Mouse (Mus musculus) C2C12 (cell line): ENCODE measurements around the gene Gm5114. TPM values are rescaled to one million over a fixed set of nuclear protein-coding genes. Genes with fewer than 3 reads are reported as not detected.
"Not testable (repeated sequence)": the region's sequence is repeated elsewhere in the genome, so short reads cannot be mapped to it uniquely, and the experiment has no call there.

Experiments
- H3K27me3 ChIP-seq: one replicate; pipeline ENCODE4 v1.6.1; 2011; ENCODE audit not compliant: control insufficient read depth, insufficient read depth, insufficient read length
- H3K36me3 ChIP-seq: one replicate; pipeline ENCODE4 v1.6.1; 2011; ENCODE audit not compliant: control insufficient read depth, insufficient read depth
- H3K4me3 ChIP-seq: one replicate; pipeline ENCODE4 v1.5.1; 2011; ENCODE audit warnings: mild to moderate bottlenecking, control low read depth; ENCODE audit not compliant: poor library complexity, insufficient read depth, severe bottlenecking
- H3K79me2 ChIP-seq: one replicate; pipeline ENCODE4 v1.6.1; 2011; ENCODE audit not compliant: control insufficient read depth, insufficient read depth
- H3K79me3 ChIP-seq: one replicate; pipeline ENCODE4 v1.6.1; 2011; ENCODE audit warnings: low read depth, control low read depth
- H3ac ChIP-seq: one replicate; pipeline ENCODE3; 2011; ENCODE audit warnings: low read depth; ENCODE audit not compliant: control insufficient read depth, insufficient read length
- CEBPB ChIP-seq: IDR thresholded peaks from one replicate; pipeline ENCODE4 v1.6.1; 2011; ENCODE audit warnings: low read depth, mild to moderate bottlenecking, control low read depth, moderate library complexity
- CTCF ChIP-seq: IDR thresholded peaks from one replicate; pipeline ENCODE4 v1.5.1; 2011; ENCODE audit not compliant: control insufficient read depth, insufficient read depth, insufficient read length
- FOSL1 ChIP-seq: IDR thresholded peaks from one replicate; pipeline ENCODE4 v1.8.0; 2011; ENCODE audit warnings: mild to moderate bottlenecking, low read length; ENCODE audit not compliant: poor library complexity, insufficient read depth, severe bottlenecking
- MAX ChIP-seq: IDR thresholded peaks from one replicate; pipeline ENCODE4 v1.6.1; 2011; ENCODE audit warnings: mild to moderate bottlenecking, control low read depth
- MYOD1 ChIP-seq: IDR thresholded peaks from one replicate; pipeline ENCODE4 v1.6.1; 2011; ENCODE audit warnings: low read depth; ENCODE audit not compliant: control insufficient read depth, insufficient read length
- MYOG ChIP-seq: IDR thresholded peaks from one replicate; pipeline ENCODE4 v1.6.1; 2011; ENCODE audit not compliant: control insufficient read depth, insufficient read length; ENCODE audit errors: extremely low read depth
- USF1 ChIP-seq: IDR thresholded peaks from one replicate; pipeline ENCODE4 v1.6.1; 2011; ENCODE audit warnings: low read depth, mild to moderate bottlenecking, control low read depth, moderate library complexity
- long read RNA-seq, 2 experiments: library from polyadenylated mRNA; unstranded; transcript quantifications; one replicate each; pipeline ENCODE4 v2.0.0; 2019 to 2020
- microRNA-seq: library from miRNA; unstranded; fragments of <30 nt; microRNA quantifications from one replicate; pipeline ENCODE4, GENCODE M21; 2019; ENCODE audit warnings: borderline microRNAs expressed
- polyA plus RNA-seq: library from polyadenylated mRNA; unstranded; fragments of >200 nt; fragmentation: generic; extraction: Trizol; gene quantifications from one replicate; pipeline ENCODE4 v1.2.1, GENCODE M21; 2012; ENCODE audit warnings: missing spikeins

The Gm5114 gene
- polyA plus RNA-seq = not detected
- long read RNA-seq, experiment 1 = 0 reads
- long read RNA-seq, experiment 2 = 0 reads

DNA sequence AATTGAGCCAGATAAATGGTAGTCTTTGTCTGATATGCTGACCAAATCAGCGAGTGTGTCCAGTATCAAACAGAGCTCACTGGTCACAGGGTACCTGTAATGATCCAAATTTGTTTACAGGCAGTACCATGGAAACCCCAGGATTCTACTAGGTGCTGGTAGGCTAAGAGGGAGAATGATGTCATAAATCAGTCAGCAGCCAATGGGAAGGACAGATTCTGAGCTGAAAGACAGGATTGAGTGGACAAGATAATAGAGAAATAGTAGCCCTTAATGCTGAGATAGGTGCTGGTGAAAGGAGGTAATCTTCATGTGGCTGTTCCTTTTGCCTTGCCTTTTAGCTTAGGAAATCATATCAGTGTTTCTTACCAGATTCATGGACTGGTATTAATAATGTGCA is at the start of gene Gm5114:
Gm5114 (minus strand) TSS at position 101 of the 400 bp plus-strand sequence.
- not testable (repeated sequence) for H3K79me2 ChIP-seq, H3K27me3 ChIP-seq, H3K36me3 ChIP-seq, H3K4me3 ChIP-seq, H3K79me3 ChIP-seq, H3ac ChIP-seq

DNA sequence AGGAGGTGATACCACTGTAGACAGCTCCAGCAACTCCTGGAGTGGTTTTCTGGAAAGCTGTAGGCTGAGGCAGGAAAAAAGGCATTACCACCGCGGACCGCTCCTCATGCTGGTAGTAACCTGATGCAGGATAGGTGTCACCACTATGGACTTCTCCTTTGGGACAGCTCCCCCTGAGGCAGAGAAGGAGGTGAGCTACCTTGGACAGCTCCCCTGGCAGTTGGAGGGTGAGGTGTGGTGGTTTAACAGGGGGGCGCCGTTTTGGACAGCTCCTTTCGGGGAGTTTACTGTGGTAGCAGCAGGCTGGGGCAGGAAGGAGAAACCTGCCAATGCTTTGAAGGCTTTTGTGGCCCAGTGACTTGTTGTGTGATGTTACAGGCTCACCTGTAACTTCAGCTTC is 42.8 kb upstream of the Gm5114 start:
- Histone ChIP-seq H3K4me3 (no peak overlapping the region), H3K27me3 (no peaks in the 10 kb centered on the region), H3ac (no peak overlapping the region), H3K79me2 (peaks cover 3% of the 10 kb centered on the region), H3K79me3 (peaks cover 2% of the 10 kb centered on the region), H3K36me3 (no peaks in the 10 kb centered on the region)
- TF ChIP-seq FOSL1 (no peak), USF1 (no peak), CTCF (no peak), MAX (no peak), CEBPB (no peak), MYOG (no peak), MYOD1 (no peak)

DNA sequence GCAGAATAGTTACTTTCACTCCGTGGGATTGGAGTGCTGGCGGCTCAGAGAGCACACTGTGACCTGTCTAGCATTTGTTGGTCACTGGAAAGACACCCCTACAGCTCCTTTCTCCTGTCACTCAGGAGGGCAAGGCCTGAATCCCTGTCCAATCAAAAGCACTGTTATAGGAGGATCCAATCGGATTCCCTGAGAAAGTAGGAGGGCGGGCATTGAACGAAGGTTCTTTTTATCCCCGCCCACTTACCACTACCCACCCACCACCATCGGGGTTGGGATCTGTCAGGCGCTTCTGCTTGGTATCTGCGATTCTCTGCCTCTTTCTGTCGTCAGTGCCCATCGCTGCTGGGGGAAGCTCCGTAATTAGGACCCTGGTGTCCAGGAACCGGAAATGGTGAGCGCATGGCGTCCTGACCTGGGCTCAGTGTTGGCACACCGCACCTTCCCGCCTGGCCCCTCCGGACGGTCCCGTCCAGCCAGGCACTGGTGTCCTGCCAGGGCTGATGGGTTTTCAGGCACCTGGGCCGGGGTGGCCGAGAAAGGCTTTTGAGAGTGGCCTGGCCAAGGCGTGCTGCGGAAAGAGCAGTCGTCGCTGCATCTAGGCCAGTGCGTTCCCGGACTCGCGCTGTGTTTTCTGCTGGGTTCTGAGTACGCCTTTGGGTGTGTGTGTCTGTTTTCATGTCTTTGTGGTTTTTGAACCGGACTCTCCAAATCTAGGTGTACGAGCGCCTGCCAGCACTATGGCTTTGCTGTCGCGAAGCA is 36.5 kb upstream of the Gm5114 start:
- peaks cover 8% of the 10 kb centered on the region for H3K27me3 ChIP-seq
- H3K4me3 ChIP-seq = peak overlapping the region; percentile 50
- H3ac ChIP-seq = peak overlapping the region; percentile 73
- TF ChIP-seq FOSL1 (no peak), MAX (peak; percentile 7), USF1 (no peak), MYOG (no peak), CEBPB (no peak)
- H3K36me3 ChIP-seq = no peaks in the 10 kb centered on the region
- H3K79me3 ChIP-seq = no peaks in the 10 kb centered on the region
- H3K79me2 ChIP-seq = peaks cover 5% of the 10 kb centered on the region

DNA sequence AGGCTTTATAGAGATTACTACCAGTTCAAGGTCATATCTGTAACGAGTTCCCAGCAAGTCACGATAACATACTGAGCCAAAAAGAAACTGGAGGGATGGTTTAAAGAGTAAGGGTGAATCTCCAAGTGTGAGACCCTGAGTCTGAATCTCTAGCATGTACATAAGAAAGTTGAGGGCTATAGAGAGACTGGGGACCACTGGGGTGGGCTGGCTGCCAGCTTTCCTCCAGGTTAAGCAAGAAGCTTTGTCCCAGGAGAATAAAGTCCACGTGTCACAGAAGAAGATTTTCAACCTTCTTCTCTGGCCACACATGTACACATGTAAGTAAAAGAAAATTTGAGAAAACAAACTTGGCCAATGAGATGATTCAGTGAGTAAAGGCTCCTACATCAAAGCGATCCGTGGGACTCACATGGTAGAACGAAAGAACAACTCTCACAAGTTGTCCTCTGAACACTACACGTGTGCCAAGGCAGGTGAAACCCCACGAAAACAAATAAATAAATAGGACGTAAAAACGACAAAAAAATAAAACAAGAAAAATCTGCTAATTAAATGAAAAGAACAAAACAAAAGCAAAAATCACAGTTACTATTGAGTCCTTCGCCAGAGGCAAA is 35.8 kb upstream of the Gm5114 start:
- H3K79me3 ChIP-seq = no peaks in the 10 kb centered on the region
- peak overlapping the region; percentile 50 for H3K4me3 ChIP-seq
- peak overlapping the region; percentile 42 for H3ac ChIP-seq
- peaks cover 5% of the 10 kb centered on the region for H3K79me2 ChIP-seq
- peaks cover 8% of the 10 kb centered on the region for H3K27me3 ChIP-seq
- no peaks in the 10 kb centered on the region for H3K36me3 ChIP-seq
- no peak for TF ChIP-seq CTCF
- TF ChIP-seq CEBPB = no peak
- TF ChIP-seq FOSL1 = no peak
- TF ChIP-seq USF1 = no peak
- TF ChIP-seq MYOG = no peak
- TF ChIP-seq MAX = no peak
- no peak for TF ChIP-seq MYOD1

DNA sequence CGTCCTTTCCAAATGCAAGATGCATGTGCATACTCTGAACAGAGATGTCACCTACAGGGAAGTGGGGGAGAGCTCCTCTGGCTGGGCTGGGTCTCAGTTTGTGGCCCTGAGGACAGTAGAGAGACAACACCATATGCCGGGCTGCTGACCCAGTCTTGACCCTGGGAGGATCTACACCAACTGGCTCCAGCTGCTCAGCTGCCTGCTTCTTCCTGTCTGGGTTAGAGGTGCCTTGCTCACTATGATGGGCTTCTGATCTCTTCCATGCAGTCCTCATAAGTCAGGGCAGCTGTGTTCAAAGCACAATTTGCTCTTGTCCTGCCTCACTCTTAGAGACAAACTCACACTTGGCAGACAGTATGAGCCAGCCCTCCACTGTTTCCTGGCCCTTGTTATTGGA is 28.3 kb upstream of the Gm5114 start:
- no peak for TF ChIP-seq MYOD1
- TF ChIP-seq MAX = no peak
- TF ChIP-seq CTCF = no peak
- TF ChIP-seq FOSL1 = no peak
- TF ChIP-seq USF1 = no peak
- TF ChIP-seq CEBPB = no peak
- no peaks in the 10 kb centered on the region for H3K79me2 ChIP-seq
- H3ac ChIP-seq = no peak overlapping the region
- H3K27me3 ChIP-seq = peaks cover 8% of the 10 kb centered on the region
- H3K79me3 ChIP-seq = no peaks in the 10 kb centered on the region
- H3K4me3 ChIP-seq = no peak overlapping the region
- no peaks in the 10 kb centered on the region for H3K36me3 ChIP-seq

DNA sequence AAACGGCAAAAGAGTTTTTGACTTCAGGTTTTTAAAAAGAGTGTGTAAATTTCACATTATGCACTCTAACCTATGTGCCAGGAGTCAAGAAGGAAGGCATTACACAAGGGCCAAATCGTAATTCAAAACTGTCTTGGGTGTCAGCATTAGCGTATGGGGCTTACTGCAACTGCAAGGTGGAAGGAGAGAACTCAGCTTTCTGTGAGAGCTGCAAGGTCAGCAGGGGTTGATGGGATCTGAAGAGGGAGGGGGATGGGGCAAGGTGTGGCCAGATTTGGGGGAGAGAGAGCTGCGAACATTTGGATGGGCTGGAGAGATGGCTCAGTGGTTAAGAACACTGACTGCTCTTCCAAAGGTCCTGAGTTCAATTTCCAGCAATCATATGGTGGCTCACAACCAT is 27.4 kb upstream of the Gm5114 start:
- H3K27me3 ChIP-seq = peaks cover 4% of the 10 kb centered on the region
- no peak overlapping the region for H3ac ChIP-seq
- no peak overlapping the region for H3K4me3 ChIP-seq
- no peaks in the 10 kb centered on the region for H3K79me3 ChIP-seq
- H3K79me2 ChIP-seq = no peaks in the 10 kb centered on the region
- TF ChIP-seq CTCF (no peak), MAX (no peak), MYOD1 (no peak), FOSL1 (no peak), CEBPB (no peak), MYOG (no peak), USF1 (no peak)
- no peaks in the 10 kb centered on the region for H3K36me3 ChIP-seq

Small RNA genes lying within 50 kb of the gene (microRNA-seq; reads per million reads assigned to microRNA genes)
- not detected for gene Gm27437

Other genes with a start within 250 kb of the Gm5114 start
- gene Zfp619, start 104.6 kb upstream of the Gm5114 start, polyA plus RNA-seq = 0.20 TPM